Mouse (Mus musculus) neural tube, embryonic 13.5 days (tissue): ENCODE results near the gene Zfr. TPM values are rescaled to one million over a fixed set of nuclear protein-coding genes. Genes with fewer than 3 reads are reported as not detected.

ENCODE experiments used
- ATAC-seq: fragments of 200-750 bp; cut with Nextera tagmentation; 2 replicates; pipeline ENCODE4 v1.8.0; 2017; ENCODE audit warnings: low read depth, mild to moderate bottlenecking, moderate TSS enrichment, moderate library complexity
- H3K27ac ChIP-seq: fragments of 300-500 bp; sonication (generic); replicated peaks from 2 replicates; pipeline ENCODE4 v1.5.1; 2015; ENCODE audit warnings: moderate library complexity, mild to moderate bottlenecking, inconsistent platforms
- H3K27me3 ChIP-seq: fragments of 300-500 bp; sonication (generic); 2 replicates; pipeline ENCODE4 v1.6.1; 2015; ENCODE audit warnings: mild to moderate bottlenecking, inconsistent platforms
- H3K36me3 ChIP-seq: fragments of 300-500 bp; sonication (generic); 2 replicates; pipeline ENCODE4 v1.6.1; 2015; ENCODE audit warnings: mild to moderate bottlenecking, inconsistent platforms
- H3K4me1 ChIP-seq: fragments of 300-500 bp; sonication (generic); replicated peaks from 2 replicates; pipeline ENCODE4 v1.6.1; 2015; ENCODE audit warnings: inconsistent platforms
- H3K4me2 ChIP-seq: fragments of 300-500 bp; sonication (generic); 2 replicates; pipeline ENCODE4 v1.6.1; 2015; ENCODE audit warnings: inconsistent platforms, mild to moderate bottlenecking, moderate library complexity
- H3K4me3 ChIP-seq: fragments of 300-500 bp; sonication (generic); 2 replicates; pipeline ENCODE4 v1.5.1; 2015; ENCODE audit warnings: mild to moderate bottlenecking, inconsistent platforms
- H3K9ac ChIP-seq: fragments of 300-500 bp; sonication (generic); 2 replicates; pipeline ENCODE4 v1.6.1; 2015; ENCODE audit warnings: moderate library complexity, mild to moderate bottlenecking, inconsistent platforms
- H3K9me3 ChIP-seq: fragments of 300-500 bp; sonication (generic); 2 replicates; pipeline ENCODE4 v1.6.1; 2016; ENCODE audit warnings: inconsistent platforms
- WGBS: fragments of 180-500 bp; shearing (Covaris S2); methylation state at CpG from one replicate; pipeline ENCODE4 v1.1.7; 2015; 5-methylcytosine and 5-hydroxymethylcytosine counted together
- microRNA counts: library from miRNA; unstranded; fragments of <30 nt; microRNA quantifications from one replicate; lab custom pipeline; 2016
- microRNA-seq: library from miRNA; unstranded; fragments of <30 nt; microRNA quantifications from one replicate; pipeline ENCODE4, GENCODE M21; 2016
- polyA plus RNA-seq: library from polyadenylated mRNA; unstranded; fragments of >200 nt; fragmentation: Nextera tagmentation; extraction: Ambion mirVana; gene quantifications from 2 replicates; pipeline ENCODE4 v1.2.1, GENCODE M21; 2015

Zfr gene
- polyA plus RNA-seq, 1 experiment from 2014 or later: 129 TPM

GRCm38 (mm10) chr15:12224239-12224638 lies 106.6 kb downstream of the Zfr start:
- no peaks in the 10 kb centered on the region for H3K36me3 ChIP-seq
- H3K4me3 ChIP-seq: no peak overlapping the region
- H3K4me1 ChIP-seq: peaks cover 46% of the 10 kb centered on the region
- H3K4me2 ChIP-seq: no peak overlapping the region
- no peaks in the 10 kb centered on the region for H3K9me3 ChIP-seq
- WGBS: 85% methylated on average over 2 of the region's 2 CpGs
- no peaks in the 10 kb centered on the region for H3K27me3 ChIP-seq
- no peak for ATAC-seq
- H3K27ac ChIP-seq: no peak overlapping the region
- H3K9ac ChIP-seq: no peak overlapping the region

- peaks cover 46% of the 10 kb centered on the region for H3K4me1 ChIP-seq
- H3K9me3 ChIP-seq: no peaks in the 10 kb centered on the region
- H3K27me3 ChIP-seq: no peaks in the 10 kb centered on the region
- H3K9ac ChIP-seq: no peak overlapping the region
- H3K27ac ChIP-seq: no peak overlapping the region
- H3K4me2 ChIP-seq: no peak overlapping the region
- WGBS: 76% methylated on average over 4 of the region's 4 CpGs
- no peak overlapping the region for H3K4me3 ChIP-seq
- no peaks in the 10 kb centered on the region for H3K36me3 ChIP-seq
- ATAC-seq: no peak
These were observed 107.4 kb downstream of the Zfr start for GRCm38 (mm10) chr15:12225062-12225461.

GRCm38 (mm10) chr15:12226908-12227307 lies 109.3 kb downstream of the Zfr start:
- no peak overlapping the region for H3K9ac ChIP-seq
- WGBS: 96% methylated on average over 15 of the region's 15 CpGs
- no peaks in the 10 kb centered on the region for H3K36me3 ChIP-seq
- H3K4me2 ChIP-seq: no peak overlapping the region
- ATAC-seq: no peak
- no peak overlapping the region for H3K27ac ChIP-seq
- no peaks in the 10 kb centered on the region for H3K27me3 ChIP-seq
- peaks cover 38% of the 10 kb centered on the region for H3K4me1 ChIP-seq
- no peak overlapping the region for H3K4me3 ChIP-seq
- H3K9me3 ChIP-seq: no peaks in the 10 kb centered on the region

DNA sequence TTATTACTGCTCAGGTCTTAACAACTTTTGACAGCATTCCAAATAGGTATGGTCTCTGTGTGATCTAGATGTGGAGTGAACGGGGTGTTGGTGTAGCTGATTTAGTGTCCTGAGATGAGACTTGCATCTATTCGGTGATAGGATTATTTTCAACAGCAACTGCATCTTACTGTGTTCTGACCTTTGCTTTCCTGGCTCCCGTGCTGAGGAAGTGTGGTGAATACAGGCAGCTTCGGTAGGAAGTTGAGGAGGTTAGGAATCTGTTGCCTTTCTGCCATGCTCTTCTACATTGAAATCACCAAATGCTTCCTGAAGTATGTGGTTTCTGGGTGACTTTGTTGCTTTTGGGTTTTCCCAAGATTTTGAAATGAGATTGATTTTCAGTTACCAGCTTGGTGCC lies 109.7 kb downstream of the Zfr start:
- H3K9ac ChIP-seq: no peak overlapping the region
- ATAC-seq: no peak
- H3K4me2 ChIP-seq: no peak overlapping the region
- H3K27me3 ChIP-seq: no peaks in the 10 kb centered on the region
- H3K4me3 ChIP-seq: no peak overlapping the region
- H3K27ac ChIP-seq: no peak overlapping the region
- no peaks in the 10 kb centered on the region for H3K36me3 ChIP-seq
- WGBS: 83% methylated on average over 4 of the region's 4 CpGs
- H3K9me3 ChIP-seq: no peaks in the 10 kb centered on the region
- H3K4me1 ChIP-seq: peaks cover 34% of the 10 kb centered on the region

GRCm38 (mm10) chr15:12229603-12230242 lies 112.1 kb downstream of the Zfr start:
- no peak for ATAC-seq
- Histone ChIP-seq H3K36me3 (peaks cover 18% of the 10 kb centered on the region), H3K27ac (no peak overlapping the region), H3K4me1 (peaks cover 27% of the 10 kb centered on the region), H3K27me3 (no peaks in the 10 kb centered on the region), H3K9me3 (no peaks in the 10 kb centered on the region), H3K4me2 (no peak overlapping the region), H3K9ac (no peak overlapping the region), H3K4me3 (no peak overlapping the region)
- WGBS: 86% methylated on average over 10 of the region's 10 CpGs

- peaks cover 25% of the 10 kb centered on the region for H3K4me1 ChIP-seq
- no peaks in the 10 kb centered on the region for H3K27me3 ChIP-seq
- ATAC-seq: no peak
- H3K4me2 ChIP-seq: no peak overlapping the region
- H3K27ac ChIP-seq: no peak overlapping the region
- no peaks in the 10 kb centered on the region for H3K9me3 ChIP-seq
- WGBS: 68% methylated on average over 12 of the region's 12 CpGs
- H3K4me3 ChIP-seq: no peak overlapping the region
- H3K36me3 ChIP-seq: peaks cover 18% of the 10 kb centered on the region
- H3K9ac ChIP-seq: no peak overlapping the region
These were observed 112.8 kb downstream of the Zfr start for GRCm38 (mm10) chr15:12230243-12230935.

GRCm38 (mm10) chr15:12231462-12231861 lies 113.8 kb downstream of the Zfr start:
- H3K36me3 ChIP-seq: peaks cover 27% of the 10 kb centered on the region
- H3K27ac ChIP-seq: no peak overlapping the region
- H3K4me1 ChIP-seq: peaks cover 22% of the 10 kb centered on the region; the same call in 1 of the 2 replicates
- 84% methylated on average over 6 of the region's 6 CpGs for WGBS
- H3K4me2 ChIP-seq: no peak overlapping the region
- no peak overlapping the region for H3K4me3 ChIP-seq
- no peak overlapping the region for H3K9ac ChIP-seq
- H3K27me3 ChIP-seq: no peaks in the 10 kb centered on the region
- H3K9me3 ChIP-seq: no peaks in the 10 kb centered on the region
- no peak for ATAC-seq

DNA sequence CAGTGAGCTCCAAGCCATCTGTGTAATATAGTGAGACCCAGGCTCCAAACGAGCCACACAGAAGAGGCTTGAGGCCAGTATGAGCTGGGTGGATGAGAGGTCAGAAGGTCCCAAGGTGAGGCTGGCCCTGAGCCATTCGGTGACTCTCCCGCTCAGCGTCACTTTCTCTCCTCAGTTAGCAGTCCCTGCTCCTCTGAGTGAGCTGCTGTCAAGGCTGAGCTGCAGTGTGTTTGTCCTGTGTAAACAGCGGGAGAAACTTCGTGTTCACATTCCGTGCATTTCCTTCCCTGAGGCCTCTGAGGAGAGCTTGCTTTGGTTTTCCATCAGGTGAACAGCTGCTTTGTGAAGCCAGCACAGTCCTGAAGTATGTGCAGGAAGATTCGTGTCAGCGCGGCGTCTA lies 114.8 kb downstream of the Zfr start:
- H3K4me1 ChIP-seq: peaks cover 17% of the 10 kb centered on the region; the same call in 1 of the 2 replicates
- WGBS: 78% methylated on average over 11 of the region's 11 CpGs
- H3K4me2 ChIP-seq: no peak overlapping the region
- no peaks in the 10 kb centered on the region for H3K9me3 ChIP-seq
- no peak overlapping the region for H3K27ac ChIP-seq
- peaks cover 36% of the 10 kb centered on the region for H3K36me3 ChIP-seq
- no peaks in the 10 kb centered on the region for H3K27me3 ChIP-seq
- H3K9ac ChIP-seq: no peak overlapping the region
- H3K4me3 ChIP-seq: no peak overlapping the region
- ATAC-seq: no peak

- Histone ChIP-seq H3K4me1 (peaks cover 11% of the 10 kb centered on the region; the same call in 1 of the 2 replicates), H3K9me3 (no peaks in the 10 kb centered on the region), H3K4me2 (no peak overlapping the region), H3K27ac (no peak overlapping the region), H3K36me3 (peaks cover 42% of the 10 kb centered on the region), H3K27me3 (no peaks in the 10 kb centered on the region), H3K4me3 (no peak overlapping the region), H3K9ac (no peak overlapping the region)
- ATAC-seq: no peak
- 92% methylated on average over 4 of the region's 4 CpGs for WGBS
These were observed 115.4 kb downstream of the Zfr start for GRCm38 (mm10) chr15:12233021-12233420.

MicroRNAs within 50 kb of the gene (microRNA counts, 519-probe panel; counts per million panel counts)
- microRNA mmu-miR-1898 (lab: Ali Mortazavi, UCI): not detected

Small RNA genes within 50 kb of the gene (microRNA-seq; reads per million reads assigned to microRNA genes)
- not detected for gene Mir1898

Other genes starting within 250 kb of the Zfr start
- 4.7 TPM in 2 replicates for gene Npr3, start 210.5 kb upstream of the Zfr start, polyA plus RNA-seq
- 666 and 672 TPM in 2 replicates for gene Sub1, start 120.8 kb upstream of the Zfr start, polyA plus RNA-seq
- gene Mtmr12, start 87.2 kb downstream of the Zfr start, polyA plus RNA-seq: 8.0 and 9.1 TPM in 2 replicates
- 82.9 and 91.5 TPM in 2 replicates for gene Golph3, start 203.6 kb downstream of the Zfr start, polyA plus RNA-seq
- 1.3 TPM in 1 of 2 replicates, not detected in the other for gene 1810049J17Rik, start 204.1 kb downstream of the Zfr start, polyA plus RNA-seq